Mouse (Mus musculus): ENCODE results near the gene Usp50.

DNA sequence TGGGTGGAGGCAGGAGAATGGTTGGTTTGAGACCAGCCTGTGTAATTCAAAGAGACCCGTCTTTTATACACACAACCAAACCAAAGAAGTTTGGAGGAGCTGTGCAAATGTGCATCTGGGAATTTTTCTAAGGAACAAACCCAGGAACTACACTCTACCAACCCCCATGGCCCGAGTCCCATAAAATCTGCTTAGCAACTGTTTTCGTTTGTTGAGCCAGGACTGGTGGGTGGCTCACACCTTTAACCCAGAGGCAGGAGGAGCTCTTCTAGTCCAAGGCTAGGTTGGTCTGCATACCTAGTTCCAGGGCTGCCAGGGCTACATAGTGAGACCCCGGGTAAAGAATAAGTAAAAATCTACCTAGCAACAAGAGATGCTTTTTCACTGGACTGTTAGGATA is 7.3 kb downstream of the Usp50 start:
- TF ChIP-seq CTCF (conservative IDR thresholded peaks at IDR 0.05; ENCODE audit: insufficient read depth, insufficient read length, low read depth, low read length): no peak
- no peak for TF ChIP-seq POLR2A (IDR thresholded peaks at IDR 0.05; ENCODE audit: low read depth, low read length)

All from kidney, adult 2 months (tissue).